Mouse (Mus musculus) liver, adult 2 months (tissue): Measurements from ENCODE around the gene Dnm3. TPM values are rescaled to one million over a fixed set of nuclear protein-coding genes. Genes with fewer than 3 reads are reported as not detected.

Experiments used
- DNase-seq: peaks from one replicate; pipeline ENCODE4 v3.0.0-alpha.2; 2011; ENCODE audit warnings: low read depth, low spot score; ENCODE audit errors: extremely low read depth
- H3K27ac ChIP-seq: fragments of 200-500 bp; replicated peaks from 2 replicates; pipeline ENCODE4 v1.5.1; 2012; ENCODE audit warnings: low read depth, mild to moderate bottlenecking, control low read depth, inconsistent platforms, low read length; ENCODE audit not compliant: insufficient read depth
- H3K27me3 ChIP-seq: fragments of 200-500 bp; 2 replicates; pipeline ENCODE4 v1.6.1; 2012; ENCODE audit warnings: mild to moderate bottlenecking, moderate library complexity, low read length, inconsistent platforms; ENCODE audit not compliant: control insufficient read depth, insufficient read depth
- H3K36me3 ChIP-seq: fragments of 200-500 bp; 2 replicates; pipeline ENCODE4 v1.6.1; 2012; ENCODE audit warnings: low read length, inconsistent platforms; ENCODE audit not compliant: control insufficient read depth, insufficient read depth
- H3K4me1 ChIP-seq: fragments of 200-500 bp; 2 replicates; pipeline ENCODE4 v1.6.1; 2011; ENCODE audit warnings: low read length; ENCODE audit not compliant: control insufficient read depth, insufficient read depth
- H3K4me3 ChIP-seq: fragments of 200-500 bp; 2 replicates; pipeline ENCODE4 v1.5.1; 2011; ENCODE audit warnings: low read depth, mild to moderate bottlenecking, control low read depth, low read length, moderate library complexity; ENCODE audit not compliant: insufficient read depth
- H3K79me2 ChIP-seq: fragments of 200-500 bp; 2 replicates; pipeline ENCODE4 v1.6.1; 2012; ENCODE audit warnings: inconsistent platforms, mild to moderate bottlenecking, low read length, moderate library complexity; ENCODE audit not compliant: control insufficient read depth, insufficient read depth
- H3K9ac ChIP-seq: fragments of 200-500 bp; 2 replicates; pipeline ENCODE4 v1.6.1; 2012; ENCODE audit warnings: low read depth, mild to moderate bottlenecking, control low read depth, inconsistent platforms, low read length
- CTCF ChIP-seq: fragments of 200-500 bp; IDR thresholded peaks from 2 replicates; pipeline ENCODE4 v1.5.1; 2011; ENCODE audit warnings: low read depth, low read length, control low read depth
- POLR2A ChIP-seq: fragments of 200-500 bp; IDR thresholded peaks from 2 replicates; pipeline ENCODE4 v1.6.1; 2011; ENCODE audit warnings: low read length, control low read depth; ENCODE audit not compliant: insufficient read depth; ENCODE audit errors: extremely low read depth
- WGBS: fragments of 180-500 bp; shearing (Covaris S2); methylation state at CpG from one replicate; pipeline ENCODE4 v1.1.7; 2018; 5-methylcytosine and 5-hydroxymethylcytosine counted together
- polyA plus RNA-seq: library from polyadenylated mRNA; depleted of rRNA; stranded (reverse); fragments of >200 nt; gene quantifications from 2 replicates; pipeline ENCODE4 v1.2.3, GENCODE M21; 2012
- total RNA-seq: library from RNA; depleted of rRNA; stranded (reverse); fragments of >200 nt; gene quantifications from 2 replicates; pipeline ENCODE4 v1.2.3, GENCODE M21; 2014

Dnm3 gene
- total and polyA plus RNA-seq, 2 experiments = 0.46 to 0.60 TPM

DNA sequence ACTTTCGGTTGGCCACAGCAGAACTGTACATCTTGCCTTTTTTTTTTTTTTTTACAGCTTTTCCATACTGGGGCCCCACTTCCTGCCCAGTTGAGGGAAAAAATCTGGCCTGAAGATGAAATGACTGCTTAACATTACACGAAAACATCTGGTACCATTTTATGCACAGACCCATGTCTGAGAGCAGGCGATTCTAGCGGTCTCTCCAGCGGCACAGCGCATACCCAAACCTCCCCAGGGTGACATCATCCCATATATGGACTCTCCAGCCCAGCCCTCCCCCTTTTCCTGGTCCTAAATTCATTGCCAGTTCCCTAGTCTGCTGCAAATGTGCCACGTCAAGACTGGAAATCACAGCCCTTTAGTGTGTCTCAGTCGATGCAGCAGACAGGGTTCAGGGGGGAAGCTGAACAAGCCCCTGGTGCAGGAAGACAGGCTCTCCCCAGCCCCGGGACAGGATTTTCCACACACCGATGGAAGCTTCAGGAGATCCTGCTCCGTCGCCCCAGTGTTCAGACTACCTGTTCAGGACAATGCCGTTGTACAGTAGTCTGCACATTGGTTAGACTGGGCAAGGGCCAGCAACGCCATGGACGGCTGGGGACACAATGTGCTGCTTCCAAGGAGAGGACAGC, 260.4 kb downstream of the Dnm3 start:
- Histone ChIP-seq H3K27me3 (no peaks in the 10 kb centered on the region), H3K27ac (peak overlapping the region; percentile 36), H3K9ac (peak overlapping the region; percentile 46), H3K4me1 (no peaks in the 10 kb centered on the region; the same call in 1 of the 2 replicates), H3K36me3 (no peaks in the 10 kb centered on the region), H3K4me3 (peak overlapping the region; percentile 40), H3K79me2 (no peaks in the 10 kb centered on the region)
- TF ChIP-seq POLR2A = no peak
- DNase-seq = peak; percentile 14
- 69% methylated on average over 15 of the region's 15 CpGs for WGBS

DNA sequence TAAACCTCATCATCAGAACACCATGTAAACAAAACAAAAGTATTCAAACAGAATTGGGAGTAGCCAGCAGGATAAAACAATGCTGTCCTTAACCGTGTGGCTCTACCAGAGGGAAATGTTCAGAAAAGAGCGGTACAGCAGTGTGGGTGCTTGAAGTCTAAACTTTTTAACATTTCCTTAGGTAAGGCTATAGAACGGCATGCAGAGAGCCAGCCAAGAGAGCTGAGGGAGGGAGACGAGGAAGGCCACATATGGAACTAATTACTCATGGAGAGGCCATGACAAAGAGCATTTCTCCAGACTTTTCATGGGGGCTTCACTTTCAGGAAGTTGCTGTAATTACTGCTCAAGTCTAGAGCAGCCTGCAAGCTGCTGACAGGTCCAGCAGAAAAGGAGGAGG, 261.2 kb downstream of the Dnm3 start:
- H3K36me3 ChIP-seq = no peaks in the 10 kb centered on the region
- 47% methylated on average over 4 of the region's 4 CpGs for WGBS
- H3K27ac ChIP-seq = no peak overlapping the region
- TF ChIP-seq POLR2A (no peak), CTCF (no peak)
- H3K4me1 ChIP-seq = no peaks in the 10 kb centered on the region
- H3K4me3 ChIP-seq = no peak overlapping the region
- no peak for DNase-seq
- no peaks in the 10 kb centered on the region for H3K79me2 ChIP-seq
- no peaks in the 10 kb centered on the region for H3K27me3 ChIP-seq
- no peak overlapping the region for H3K9ac ChIP-seq

DNA sequence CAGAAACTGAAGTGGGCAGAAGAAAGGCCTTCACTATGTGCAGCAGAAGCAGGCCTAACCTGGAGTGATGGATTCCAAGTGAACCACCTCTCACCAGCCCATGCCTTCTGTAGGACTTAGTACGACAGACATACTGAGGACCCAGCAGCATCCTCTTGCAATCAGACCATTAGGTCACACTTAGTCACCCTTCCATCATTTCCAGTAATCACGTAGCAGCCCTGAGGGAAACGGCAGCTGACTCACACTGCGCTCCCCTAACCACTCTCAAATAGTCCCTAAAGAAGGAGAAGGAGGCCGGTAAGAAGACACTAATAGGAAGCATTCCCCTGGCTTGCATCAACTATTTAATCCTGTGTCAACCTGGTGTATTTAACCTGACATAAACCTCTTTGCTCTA, 262.1 kb downstream of the Dnm3 start:
- WGBS = 92% methylated on average over 5 of the region's 5 CpGs
- H3K27ac ChIP-seq = no peak overlapping the region
- no peak overlapping the region for H3K9ac ChIP-seq
- no peaks in the 10 kb centered on the region for H3K36me3 ChIP-seq
- TF ChIP-seq CTCF (no peak), POLR2A (no peak)
- H3K79me2 ChIP-seq = no peaks in the 10 kb centered on the region
- no peak overlapping the region for H3K4me3 ChIP-seq
- H3K4me1 ChIP-seq = no peaks in the 10 kb centered on the region
- no peaks in the 10 kb centered on the region for H3K27me3 ChIP-seq
- no peak for DNase-seq

DNA sequence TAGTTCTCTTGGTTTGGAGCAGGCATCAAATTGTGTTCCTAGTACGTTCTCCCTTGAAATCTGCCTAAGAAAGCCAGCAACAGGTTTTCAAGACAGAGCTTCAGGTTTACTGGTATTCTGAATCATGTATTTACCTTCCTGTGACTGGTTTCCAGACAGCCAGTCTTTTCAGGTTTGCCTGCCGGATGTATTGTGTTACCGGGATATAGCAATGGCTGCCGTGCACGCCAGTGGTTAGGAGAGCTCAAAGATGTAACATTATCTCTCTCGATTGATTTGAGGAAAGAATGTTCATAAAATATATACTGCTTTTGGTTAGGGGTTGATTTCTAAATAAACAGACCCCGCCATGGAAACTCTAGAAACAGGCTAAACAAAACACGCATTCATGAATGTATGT, 264.8 kb downstream of the Dnm3 start:
- H3K27me3 ChIP-seq = no peaks in the 10 kb centered on the region
- no peaks in the 10 kb centered on the region for H3K4me1 ChIP-seq
- no peak overlapping the region for H3K27ac ChIP-seq
- H3K79me2 ChIP-seq = no peaks in the 10 kb centered on the region
- H3K9ac ChIP-seq = no peak overlapping the region
- no peak for DNase-seq
- WGBS = 95% methylated on average over 8 of the region's 8 CpGs
- no peak for TF ChIP-seq CTCF
- no peaks in the 10 kb centered on the region for H3K36me3 ChIP-seq
- no peak overlapping the region for H3K4me3 ChIP-seq

DNA sequence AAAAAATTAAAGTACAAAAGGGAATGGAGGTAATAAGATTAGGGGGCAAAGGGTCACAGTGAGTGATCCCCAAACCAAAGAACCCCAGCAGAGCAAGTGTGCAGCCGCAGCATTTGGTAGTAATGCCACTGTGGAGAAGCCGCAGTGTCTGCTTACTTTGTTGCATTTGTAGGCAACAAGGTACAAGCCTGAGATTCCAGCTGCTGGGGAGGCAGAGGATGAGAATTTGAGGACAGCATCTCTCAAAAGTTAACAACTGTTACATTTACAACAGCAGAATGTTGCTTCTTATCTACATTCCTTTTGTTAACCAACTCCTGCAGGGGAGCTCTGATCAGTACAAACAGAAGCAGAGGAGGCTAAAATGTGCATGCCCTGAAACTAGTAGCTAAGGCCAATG, 267.3 kb downstream of the Dnm3 start:
- no peaks in the 10 kb centered on the region for H3K4me1 ChIP-seq
- no peak overlapping the region for H3K9ac ChIP-seq
- 86% methylated on average over 2 of the region's 2 CpGs for WGBS
- no peak overlapping the region for H3K27ac ChIP-seq
- no peaks in the 10 kb centered on the region for H3K79me2 ChIP-seq
- no peak for DNase-seq
- no peaks in the 10 kb centered on the region for H3K27me3 ChIP-seq
- no peaks in the 10 kb centered on the region for H3K36me3 ChIP-seq
- TF ChIP-seq POLR2A = no peak
- no peak for TF ChIP-seq CTCF
- no peak overlapping the region for H3K4me3 ChIP-seq

DNA sequence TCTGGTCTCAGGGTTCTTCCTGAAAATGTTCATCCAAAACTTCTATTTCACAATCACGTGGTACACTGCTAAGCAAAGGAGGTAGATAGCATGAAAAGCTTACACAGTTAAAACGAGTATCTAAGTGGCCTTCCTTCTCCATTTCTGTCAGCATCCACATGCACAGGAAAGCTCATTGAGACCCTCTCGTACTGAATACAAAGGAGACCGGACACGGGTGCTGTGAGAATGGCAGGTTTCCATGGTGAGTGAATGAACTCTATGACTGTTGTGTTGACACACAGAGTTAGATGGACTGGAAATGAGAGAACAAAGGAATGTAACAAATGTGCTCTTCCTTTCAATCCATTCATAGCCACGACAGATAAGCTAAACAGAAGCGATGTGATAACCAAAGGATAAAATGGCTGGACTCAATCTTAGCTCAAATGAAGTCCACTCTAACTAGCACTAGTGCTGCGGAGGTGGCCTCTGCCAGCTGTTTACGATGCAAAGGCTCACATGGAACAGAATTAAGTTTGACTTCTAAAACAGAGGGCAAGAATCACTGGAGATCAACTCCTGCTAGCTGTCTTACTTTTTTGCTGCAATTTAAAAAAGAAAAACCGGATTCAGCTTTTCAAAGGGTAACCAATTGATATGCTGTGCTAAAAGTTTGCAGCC, 268.2 kb downstream of the Dnm3 start:
- Histone ChIP-seq H3K27ac (no peak overlapping the region), H3K27me3 (no peaks in the 10 kb centered on the region), H3K9ac (no peak overlapping the region), H3K36me3 (no peaks in the 10 kb centered on the region), H3K4me3 (no peak overlapping the region), H3K79me2 (no peaks in the 10 kb centered on the region), H3K4me1 (no peaks in the 10 kb centered on the region)
- TF ChIP-seq CTCF (no peak), POLR2A (no peak)
- WGBS = 77% methylated on average over 10 of the region's 10 CpGs
- DNase-seq = no peak
